Mouse (Mus musculus): ENCODE measurements around the gene Cxcr2. TPM values are rescaled to one million over a fixed set of nuclear protein-coding genes. Genes with fewer than 3 reads are reported as not detected.
A peak's percentile ranks its signal among the peaks of the same experiment; 100 is the strongest.
"Not testable (repeated sequence)": the region's sequence is repeated elsewhere in the genome, so short reads cannot be mapped to it uniquely, and the experiment has no call there.

The Cxcr2 gene
- polyA plus RNA-seq, 1 experiment, result not detected

DNA sequence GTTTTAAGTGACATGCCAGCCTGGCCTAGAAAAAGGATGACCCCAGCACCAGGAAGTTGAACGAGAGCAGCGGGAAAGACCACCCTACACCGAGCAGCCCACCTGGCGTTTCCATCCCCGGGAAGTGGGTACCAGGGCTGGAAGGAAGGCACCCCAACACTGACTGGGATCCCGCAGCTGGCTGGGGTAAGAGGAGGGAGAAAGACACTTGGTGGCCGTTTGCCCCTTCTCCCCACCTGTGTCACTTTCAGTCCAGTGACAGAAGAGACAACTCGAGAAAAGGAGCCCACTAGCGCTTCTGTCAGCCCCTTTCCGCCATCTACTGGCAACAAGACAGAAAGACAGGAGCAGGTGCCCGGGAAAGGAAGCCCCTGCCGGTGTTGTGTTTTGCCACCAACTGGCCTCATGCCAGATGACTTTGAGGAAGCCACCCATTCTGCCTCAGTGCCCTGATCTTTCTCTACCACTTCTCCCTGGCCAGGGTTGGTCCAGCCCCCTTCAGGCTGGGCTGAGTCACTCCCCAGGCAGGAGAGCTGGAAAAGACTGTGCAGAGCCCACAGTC lies 28.7 kb upstream of the Cxcr2 start, which contains the start of gene Rufy4:
TSS of gene Rufy4 (plus strand) at position 551 of the 562 bp plus-strand sequence.
- H3K27ac ChIP-seq (replicated peaks; ENCODE audit: low read depth, low read length), result no peak within 1 kb of the TSS
- H3K4me3 ChIP-seq (ENCODE audit: insufficient read depth, low read depth, low read length), result peak within 1 kb of the TSS; percentile 60
- peaks cover 8% of the 10 kb centered on the region for H3K4me1 ChIP-seq (ENCODE audit: control insufficient read depth, insufficient read depth, insufficient read length, low read length)

DNA sequence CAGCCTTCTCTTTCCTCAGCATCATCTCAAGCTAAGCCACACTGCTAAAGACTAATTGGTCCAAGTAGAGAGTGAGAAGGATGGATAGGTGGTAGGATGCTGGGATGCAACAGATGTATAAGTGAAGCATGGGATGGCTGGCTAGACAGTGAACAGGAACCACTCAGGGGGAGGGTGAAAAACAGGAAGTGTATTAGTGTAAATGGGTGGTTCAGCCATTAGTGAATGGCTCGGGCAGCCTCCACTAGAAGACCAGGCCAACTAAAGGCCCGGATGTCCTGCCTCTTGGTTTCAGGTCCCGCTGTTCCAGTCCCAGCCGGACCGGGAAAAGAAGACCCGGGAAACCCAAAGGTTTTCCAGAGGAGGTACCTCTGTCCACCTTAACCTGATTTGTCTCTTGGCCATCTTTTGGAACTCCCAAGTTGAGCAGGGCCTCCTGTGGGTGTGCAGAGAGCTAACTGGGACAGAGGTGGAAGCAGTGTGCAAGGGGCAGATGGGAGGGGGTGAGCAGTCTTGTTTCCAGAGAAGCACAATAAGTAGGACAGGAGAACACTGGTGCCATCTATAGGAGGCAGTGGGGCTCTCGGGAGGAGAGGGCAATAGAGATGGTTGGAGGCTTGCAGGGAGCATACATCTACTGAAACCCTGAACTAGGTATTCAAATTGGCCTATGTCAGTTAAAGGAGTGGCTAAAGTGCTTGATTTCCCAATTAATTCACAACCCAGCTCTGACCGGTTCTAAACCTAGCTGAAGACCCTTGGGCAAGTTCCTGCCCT lies 22.7 kb upstream of the Cxcr2 start:
- Histone ChIP-seq H3K27ac (replicated peaks; ENCODE audit: low read depth, low read length) (no peak overlapping the region), H3K4me1 (ENCODE audit: control insufficient read depth, insufficient read depth, insufficient read length, low read length) (peaks cover 8% of the 10 kb centered on the region; the same call in 1 of the 2 replicates), H3K4me3 (ENCODE audit: insufficient read depth, low read depth, low read length) (no peak overlapping the region)

GRCm38 (mm10) chr1:74132011-74132410 lies 21.8 kb upstream of the Cxcr2 start:
- Histone ChIP-seq H3K4me1 (ENCODE audit: control insufficient read depth, insufficient read depth, insufficient read length, low read length) (peaks cover 8% of the 10 kb centered on the region; the same call in 1 of the 2 replicates), H3K4me3 (ENCODE audit: insufficient read depth, low read depth, low read length) (no peak overlapping the region), H3K27ac (replicated peaks; ENCODE audit: low read depth, low read length) (no peak overlapping the region)

GRCm38 (mm10) chr1:74133954-74134353 lies 19.8 kb upstream of the Cxcr2 start:
- H3K27ac ChIP-seq (replicated peaks; ENCODE audit: low read depth, low read length), result no peak overlapping the region
- peaks cover 8% of the 10 kb centered on the region; the same call in 1 of the 2 replicates for H3K4me1 ChIP-seq (ENCODE audit: control insufficient read depth, insufficient read depth, insufficient read length, low read length)
- H3K4me3 ChIP-seq (ENCODE audit: insufficient read depth, low read depth, low read length), result no peak overlapping the region

GRCm38 (mm10) chr1:74135326-74135950 lies 18.4 kb upstream of the Cxcr2 start:
- peaks cover 3% of the 10 kb centered on the region; the same call in 1 of the 2 replicates for H3K4me1 ChIP-seq (ENCODE audit: control insufficient read depth, insufficient read depth, insufficient read length, low read length)
- no peak overlapping the region for H3K27ac ChIP-seq (replicated peaks; ENCODE audit: low read depth, low read length)
- no peak overlapping the region for H3K4me3 ChIP-seq (ENCODE audit: insufficient read depth, low read depth, low read length)

- Histone ChIP-seq H3K4me1 (ENCODE audit: control insufficient read depth, insufficient read depth, insufficient read length, low read length) (no peaks in the 10 kb centered on the region), H3K27ac (replicated peaks; ENCODE audit: low read depth, low read length) (no peak overlapping the region), H3K4me3 (ENCODE audit: insufficient read depth, low read depth, low read length) (no peak overlapping the region)
Measured at GRCm38 (mm10) chr1:74139415-74139814, 14.4 kb upstream of the Cxcr2 start.

GRCm38 (mm10) chr1:74141781-74142180 lies 12.0 kb upstream of the Cxcr2 start:
- H3K27ac ChIP-seq (replicated peaks; ENCODE audit: low read depth, low read length), result no peak overlapping the region
- H3K4me3 ChIP-seq (ENCODE audit: insufficient read depth, low read depth, low read length), result no peak overlapping the region
- H3K4me1 ChIP-seq (ENCODE audit: control insufficient read depth, insufficient read depth, insufficient read length, low read length), result no peaks in the 10 kb centered on the region

DNA sequence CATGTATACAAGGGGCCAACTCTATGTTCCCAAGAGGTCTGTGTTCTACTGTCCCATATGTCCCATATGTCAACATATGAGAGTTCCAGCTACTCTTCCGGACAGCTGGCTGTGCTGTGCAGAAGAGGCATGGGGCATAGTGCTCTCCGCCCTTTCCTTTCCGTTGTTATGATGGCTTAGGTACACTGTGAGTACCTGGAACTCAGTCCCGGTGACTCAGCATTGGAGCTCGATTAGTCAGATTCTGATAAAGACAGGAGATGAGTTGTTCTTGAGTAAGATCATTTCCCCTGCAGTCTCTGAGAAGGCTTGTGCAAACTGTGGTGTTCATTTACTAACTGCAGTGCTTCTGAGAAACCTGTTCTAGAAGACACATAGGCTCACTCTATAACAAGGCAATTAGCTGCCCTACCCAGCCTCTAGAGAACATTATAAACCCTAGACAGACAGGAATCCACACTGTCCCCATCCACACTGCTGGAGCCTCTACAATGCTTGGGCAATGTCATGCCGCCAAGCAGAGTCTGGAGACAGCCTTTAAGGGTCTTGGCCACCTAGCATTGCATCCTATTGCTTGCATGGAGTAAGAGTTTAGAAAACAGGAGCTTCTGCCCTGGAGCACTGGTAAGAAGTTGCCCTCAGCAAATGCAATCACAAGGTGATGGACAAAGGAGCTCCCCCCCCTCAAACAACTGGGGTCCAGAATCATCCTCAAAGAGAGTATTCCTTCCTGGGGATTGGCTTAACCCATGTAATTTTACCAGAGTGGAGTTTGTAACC lies 4.5 kb upstream of the Cxcr2 start:
- no peak overlapping the region for H3K27ac ChIP-seq (replicated peaks; ENCODE audit: low read depth, low read length)
- H3K4me3 ChIP-seq (ENCODE audit: insufficient read depth, low read depth, low read length), result no peak overlapping the region
- H3K4me1 ChIP-seq (ENCODE audit: control insufficient read depth, insufficient read depth, insufficient read length, low read length), result no peaks in the 10 kb centered on the region

GRCm38 (mm10) chr1:74150101-74150500 lies 3.7 kb upstream of the Cxcr2 start:
- Histone ChIP-seq H3K27ac (replicated peaks; ENCODE audit: low read depth, low read length) (no peak overlapping the region), H3K4me1 (ENCODE audit: control insufficient read depth, insufficient read depth, insufficient read length, low read length) (no peaks in the 10 kb centered on the region), H3K4me3 (ENCODE audit: insufficient read depth, low read depth, low read length) (no peak overlapping the region)

GRCm38 (mm10) chr1:74151091-74151490 lies 2.7 kb upstream of the Cxcr2 start:
- Histone ChIP-seq H3K4me3 (ENCODE audit: insufficient read depth, low read depth, low read length) (no peak overlapping the region), H3K4me1 (ENCODE audit: control insufficient read depth, insufficient read depth, insufficient read length, low read length) (no peaks in the 10 kb centered on the region), H3K27ac (replicated peaks; ENCODE audit: low read depth, low read length) (no peak overlapping the region)

DNA sequence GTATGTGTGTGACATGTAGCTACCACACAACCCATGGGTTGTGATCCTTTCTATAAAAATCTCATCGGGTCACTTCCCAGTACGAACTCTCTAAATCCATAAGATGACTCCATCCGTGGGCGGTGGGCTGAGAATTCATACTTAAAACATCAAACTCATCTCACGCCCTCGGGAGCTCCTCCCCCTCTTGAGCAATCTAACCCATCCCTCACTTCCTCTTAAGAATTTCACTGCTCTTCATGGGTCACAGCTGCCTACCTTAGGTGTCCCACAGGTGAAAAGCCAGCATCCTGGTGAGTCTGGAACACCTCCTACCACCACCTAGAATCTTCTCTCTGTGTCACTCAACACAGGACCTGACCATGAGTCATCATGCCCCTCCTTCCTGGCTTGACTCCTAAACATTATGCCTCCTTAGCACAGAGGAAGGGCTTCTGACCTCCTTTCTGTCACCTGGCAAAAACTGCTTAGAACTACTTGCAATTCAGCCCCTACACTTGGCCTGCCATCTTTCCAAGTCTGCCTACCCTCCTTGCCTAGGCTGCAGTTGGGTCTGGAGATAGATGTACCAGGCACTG lies 1.7 kb downstream of the Cxcr2 start:
- H3K4me3 ChIP-seq (ENCODE audit: insufficient read depth, low read depth, low read length), result no peak overlapping the region
- H3K4me1 ChIP-seq (ENCODE audit: control insufficient read depth, insufficient read depth, insufficient read length, low read length), result no peaks in the 10 kb centered on the region
- H3K27ac ChIP-seq (replicated peaks; ENCODE audit: low read depth, low read length), result no peak overlapping the region

DNA sequence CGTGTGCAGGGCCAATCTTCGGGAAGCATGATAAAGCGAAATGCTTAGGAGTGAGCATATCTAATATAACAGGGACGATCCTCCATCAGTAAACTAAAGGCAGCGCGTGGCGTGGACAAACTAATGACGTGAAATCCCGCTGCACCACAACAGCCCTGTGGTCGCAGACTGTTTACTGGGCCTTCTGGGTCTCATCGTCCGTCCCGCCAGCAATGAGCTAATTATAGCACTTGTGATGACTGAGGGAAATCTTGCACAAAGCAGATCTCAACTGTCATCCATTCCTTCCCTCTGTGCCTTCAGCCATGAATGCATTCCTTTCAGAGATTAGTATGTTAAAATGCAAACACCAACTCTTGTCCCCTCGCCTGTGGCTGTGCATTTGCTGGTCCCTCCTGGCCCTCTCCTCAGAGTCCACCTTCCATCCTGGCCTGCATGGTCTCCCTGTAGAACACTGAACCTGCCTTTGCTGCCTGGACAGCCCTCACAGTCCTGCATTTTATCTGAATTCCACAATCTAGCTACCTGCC lies 2.7 kb downstream of the Cxcr2 start:
- no peaks in the 10 kb centered on the region for H3K4me1 ChIP-seq (ENCODE audit: control insufficient read depth, insufficient read depth, insufficient read length, low read length)
- no peak overlapping the region for H3K27ac ChIP-seq (replicated peaks; ENCODE audit: low read depth, low read length)
- no peak overlapping the region for H3K4me3 ChIP-seq (ENCODE audit: insufficient read depth, low read depth, low read length)

DNA sequence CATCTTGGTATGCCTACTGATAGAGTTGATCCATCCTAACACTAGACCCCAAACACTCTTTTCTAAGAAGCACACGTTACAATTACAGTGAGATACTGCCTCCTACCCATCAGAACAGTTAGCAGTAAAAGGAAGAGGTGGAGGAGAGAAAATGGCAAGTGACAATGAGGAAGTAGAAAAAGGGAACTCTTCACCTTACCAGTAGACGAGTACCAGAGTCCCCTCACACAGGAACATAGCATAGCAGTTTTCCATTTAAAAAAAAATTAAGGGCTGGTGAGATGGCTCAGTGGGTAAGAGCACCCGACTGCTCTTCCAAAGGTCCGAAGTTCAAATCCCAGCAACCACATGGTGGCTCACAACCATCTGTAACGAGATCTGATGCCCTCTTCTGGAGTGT lies 5.8 kb downstream of the Cxcr2 start:
- H3K4me3 ChIP-seq (ENCODE audit: insufficient read depth, low read depth, low read length); H3K27ac ChIP-seq (replicated peaks; ENCODE audit: low read depth, low read length); H3K4me1 ChIP-seq (ENCODE audit: control insufficient read depth, insufficient read depth, insufficient read length, low read length): not testable (repeated sequence)

GRCm38 (mm10) chr1:74160036-74160435 lies 6.2 kb downstream of the Cxcr2 start:
- Histone ChIP-seq H3K27ac (replicated peaks; ENCODE audit: low read depth, low read length) (no peak overlapping the region), H3K4me3 (ENCODE audit: insufficient read depth, low read depth, low read length) (no peak overlapping the region)

More at GRCm38 (mm10) chr1:74160036-74160435, 6.2 kb downstream of the Cxcr2 start:
- H3K4me1 ChIP-seq (ENCODE audit: control insufficient read depth, insufficient read depth, insufficient read length, low read length), result no peaks in the 10 kb centered on the region
